Mouse (Mus musculus) brain, embryonic 18.5 days (tissue): ENCODE results near the gene Tmem181a.
"Not testable (repeated sequence)": the region's sequence is repeated elsewhere in the genome, so short reads cannot be mapped to it uniquely, and the experiment has no call there.

Experiments used
- DNase-seq: peaks from one replicate; pipeline ENCODE4 v3.0.0-alpha.2; 2012; ENCODE audit warnings: low read depth, low spot score

Tmem181a gene

DNA sequence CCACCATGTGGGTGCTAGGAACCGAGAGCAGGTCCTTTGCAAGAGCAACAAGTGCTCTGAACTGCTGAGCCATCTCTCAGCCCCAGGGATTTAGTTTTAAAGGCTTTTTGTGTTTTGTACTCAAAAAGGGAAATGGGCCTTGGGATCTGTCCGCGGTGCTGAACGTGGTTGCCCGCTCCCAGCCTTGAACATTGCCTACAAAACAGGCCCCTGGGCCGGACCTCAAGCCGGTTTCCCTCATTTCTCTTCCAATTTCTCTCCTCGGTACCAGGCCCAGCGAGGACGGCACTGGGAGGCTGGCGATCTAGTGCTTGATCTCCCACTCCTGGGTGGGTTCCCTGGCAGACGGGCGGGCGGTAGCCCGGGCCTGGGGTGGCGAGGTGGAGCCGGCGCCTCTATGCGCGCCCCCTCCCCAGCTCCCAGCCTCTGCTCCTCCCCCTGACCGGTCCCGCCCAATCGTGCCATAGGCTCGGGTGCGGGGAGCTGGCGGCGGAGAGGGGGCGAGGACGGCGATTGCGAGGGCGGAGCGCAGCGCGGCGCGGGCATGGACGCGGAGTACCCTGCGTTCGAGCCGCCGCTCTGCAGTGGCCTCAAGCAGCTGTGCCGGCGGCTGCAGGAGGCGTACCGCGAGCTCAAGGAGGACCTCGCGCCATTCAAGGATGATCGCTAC, at the start of gene Tmem181a:
Gene Tmem181a (plus strand): TSS at position 461 of the 670 bp plus-strand sequence.
- DNase-seq: not testable (repeated sequence)

DNA sequence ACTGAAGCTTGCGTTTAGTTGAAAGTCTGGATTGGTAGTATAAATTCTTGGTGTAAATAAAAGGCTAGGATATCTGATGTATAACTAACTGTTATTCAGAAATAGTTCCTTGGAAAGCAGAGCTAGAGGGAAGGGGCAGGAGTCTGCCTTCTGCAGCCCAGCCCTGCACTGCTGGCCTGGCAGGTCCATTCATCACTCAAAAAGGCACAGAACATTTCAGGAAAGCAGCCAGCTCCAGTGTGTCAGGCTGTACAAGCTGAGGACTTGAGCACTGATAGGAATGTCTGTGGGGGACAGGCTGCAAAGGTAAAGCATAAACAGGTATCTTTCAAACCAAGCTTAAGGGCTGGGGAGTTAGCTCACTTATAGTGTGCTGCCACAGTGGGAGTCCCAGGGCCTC, 44.9 kb upstream of the Tmem181a start:
- no peak for DNase-seq

DNA sequence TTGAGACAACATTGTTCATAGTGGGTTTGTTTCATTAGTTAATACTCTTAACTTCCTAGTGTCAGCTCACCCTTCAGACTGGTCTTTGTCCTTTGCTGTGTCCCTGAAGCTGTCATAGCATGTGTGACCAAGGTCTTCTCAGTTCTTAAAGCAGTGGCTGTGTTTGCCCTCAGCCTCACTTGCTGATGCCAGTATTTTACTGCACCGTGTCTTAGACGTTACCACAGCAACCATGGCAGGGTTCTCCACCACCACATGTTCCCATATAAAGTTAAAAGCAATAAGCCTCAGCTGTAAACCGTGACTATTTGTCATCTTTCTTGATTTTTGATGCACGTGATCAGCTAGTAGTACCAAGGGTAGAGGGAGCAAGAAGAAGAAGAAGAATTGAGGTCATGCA, 41.0 kb upstream of the Tmem181a start:
- DNase-seq: no peak

DNA sequence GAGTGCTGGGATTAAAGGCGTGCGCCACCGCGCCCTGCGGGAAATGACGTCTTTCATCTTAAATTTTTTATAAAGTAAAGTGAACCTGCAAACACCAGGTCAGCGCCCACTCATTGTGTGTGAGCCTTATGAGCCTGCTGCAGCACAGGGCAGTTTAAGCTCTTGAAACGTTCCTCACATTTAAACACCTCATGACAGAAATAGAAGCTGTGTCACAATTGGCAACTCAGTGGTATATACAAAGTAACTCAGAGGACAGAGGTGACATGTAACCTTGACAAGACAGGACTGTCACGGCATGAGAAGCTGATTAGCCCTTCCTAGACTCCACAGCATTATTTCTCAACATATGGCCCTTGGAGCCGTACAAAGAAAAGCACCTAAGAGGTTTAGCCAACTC, 40.1 kb upstream of the Tmem181a start:
- no peak for DNase-seq

DNA sequence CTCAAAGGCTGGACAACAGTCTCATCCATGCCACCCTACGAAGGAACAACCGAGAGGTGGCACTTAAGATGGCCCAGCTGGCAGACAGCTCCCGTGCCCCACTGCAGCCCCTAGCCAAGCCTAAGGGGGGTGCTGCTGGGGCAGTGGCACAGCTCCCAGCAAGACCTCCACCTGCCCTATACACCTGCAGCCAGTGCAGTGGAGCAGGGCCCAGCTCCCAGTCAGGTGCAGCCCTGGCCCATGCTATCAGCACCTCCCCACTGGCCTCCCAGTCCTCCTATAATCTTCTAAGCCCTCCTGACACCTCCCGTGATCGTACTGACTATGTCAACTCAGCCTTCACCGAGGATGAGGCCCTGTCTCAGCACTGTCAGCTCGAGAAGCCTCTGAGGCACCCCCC, 24.0 kb upstream of the Tmem181a start:
- DNase-seq: not testable (repeated sequence)

DNA sequence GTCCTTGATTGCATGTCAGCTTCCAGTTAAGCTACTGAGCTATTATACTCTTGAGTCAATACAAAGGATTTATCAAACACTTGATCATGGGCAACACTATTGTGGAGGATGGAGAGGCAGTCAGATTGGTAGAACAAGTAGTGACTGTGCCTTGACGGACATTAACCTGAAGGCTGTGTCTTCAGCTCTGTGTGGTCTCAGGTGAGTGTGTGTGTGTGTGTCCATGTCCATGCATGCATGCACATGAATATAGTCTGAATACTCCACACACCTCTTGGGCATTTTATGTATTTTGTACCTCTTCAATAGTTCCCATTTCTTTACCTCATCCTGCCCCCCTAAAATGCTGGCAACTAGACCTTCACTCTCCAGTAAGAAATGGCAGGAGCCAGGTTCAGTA, 5.4 kb upstream of the Tmem181a start:
- not testable (repeated sequence) for DNase-seq

DNA sequence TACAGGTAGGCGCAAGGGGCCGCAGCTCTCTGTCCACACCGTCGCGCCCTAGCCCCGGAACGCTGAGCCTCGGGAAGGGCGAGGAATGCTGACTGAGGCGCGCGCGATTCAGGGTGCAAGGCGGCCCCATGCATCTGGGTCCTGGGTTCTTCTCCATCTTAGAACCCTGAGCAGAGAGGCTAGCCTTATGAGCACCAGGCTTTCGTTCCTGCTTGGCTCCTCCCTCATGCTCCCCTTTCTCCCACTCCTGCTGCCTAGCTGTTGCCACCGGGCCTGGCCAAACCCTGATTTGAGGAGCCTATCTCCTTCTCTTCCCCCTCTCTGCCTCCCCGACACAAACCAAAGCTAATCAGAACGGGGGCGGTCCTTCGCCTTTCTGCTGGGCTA, 403 bp downstream of the Tmem181a start:
- DNase-seq: not testable (repeated sequence)

DNA sequence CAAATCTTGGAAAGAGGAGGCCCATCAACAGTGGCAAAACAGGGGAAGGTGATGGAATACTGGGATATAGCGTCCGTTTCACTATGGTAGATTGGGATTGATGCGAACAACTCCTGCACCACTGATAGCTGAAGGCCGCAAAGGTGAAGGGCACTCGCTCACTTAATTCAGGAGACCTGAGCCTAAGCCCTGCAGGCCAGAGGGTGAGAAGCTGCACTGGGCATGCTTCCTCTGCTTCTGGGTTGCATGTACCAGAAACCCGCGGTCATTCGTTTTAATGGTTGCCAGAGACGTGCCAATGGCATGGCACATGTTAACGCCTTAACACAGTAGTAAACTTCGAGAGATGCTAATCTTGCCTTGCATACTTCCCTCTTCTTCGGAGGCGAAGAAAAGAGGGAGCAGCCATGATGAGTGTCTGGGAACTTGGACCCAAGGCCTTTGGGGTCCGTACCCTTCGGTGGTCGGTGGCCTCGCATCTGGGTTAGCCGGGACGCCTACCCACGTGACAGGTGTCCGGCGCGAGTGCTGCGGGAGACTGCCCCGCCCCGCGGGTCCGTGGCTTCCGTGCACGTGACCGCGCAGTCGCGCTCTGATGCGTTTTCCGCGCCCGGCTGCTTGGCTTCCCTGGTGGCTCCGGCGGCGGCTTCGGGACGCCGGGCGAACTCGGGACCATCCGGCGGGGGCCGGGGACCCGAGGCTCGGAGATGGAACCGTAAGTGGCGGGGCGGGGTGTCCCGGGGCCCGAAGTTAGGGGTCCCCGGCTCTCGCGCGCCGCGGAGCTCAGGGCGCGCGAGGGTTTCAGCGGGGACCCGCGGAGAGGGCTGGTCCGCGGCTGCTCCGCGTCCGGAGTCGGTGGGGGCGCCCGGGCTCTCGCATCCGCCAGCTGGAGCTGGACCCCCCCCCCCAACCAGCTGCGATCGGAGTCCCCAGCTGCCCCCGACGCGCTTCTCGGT, 13.5 kb downstream of the Tmem181a start:
- DNase-seq: not testable (repeated sequence)

DNA sequence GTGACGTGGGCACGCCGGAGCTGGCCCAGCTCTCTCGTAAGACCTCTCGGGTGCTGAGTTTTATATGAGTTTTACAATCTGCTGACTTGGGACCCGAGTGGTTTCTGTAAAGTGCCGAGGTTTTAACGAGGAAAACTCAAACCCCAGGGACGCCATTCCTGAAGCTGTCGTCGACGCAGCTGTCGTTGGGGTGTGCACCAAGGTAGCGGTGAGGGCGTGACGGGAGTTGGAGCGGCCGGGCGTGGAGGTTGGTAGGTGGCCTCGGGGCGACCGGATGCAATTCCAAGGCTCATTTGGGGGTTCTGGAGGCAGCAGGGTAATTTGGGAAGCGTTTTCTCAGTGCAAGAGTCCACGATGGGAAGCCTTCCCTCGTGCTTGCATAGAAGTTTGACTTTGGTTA, 14.2 kb downstream of the Tmem181a start:
- DNase-seq: not testable (repeated sequence)

DNA sequence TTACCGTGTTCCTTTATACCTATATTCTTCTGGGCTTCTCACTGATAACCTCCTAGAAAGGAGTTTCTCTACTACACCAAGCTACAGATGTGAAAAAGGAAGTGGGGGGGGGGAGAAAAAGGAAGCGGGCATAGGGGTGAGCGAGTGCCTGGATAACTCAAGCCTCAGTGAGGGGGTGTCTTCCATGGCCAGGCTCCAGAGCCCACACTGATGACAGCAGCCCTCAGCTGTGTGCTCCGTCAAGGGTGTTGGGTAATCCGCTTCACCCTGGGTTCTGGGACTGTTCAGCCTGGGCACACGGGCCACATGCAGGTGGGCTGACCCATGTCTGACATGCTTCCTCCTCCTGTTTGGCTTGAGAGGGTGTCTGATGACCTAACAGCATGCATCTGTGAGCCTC, 15.3 kb downstream of the Tmem181a start:
- DNase-seq: not testable (repeated sequence)

DNA sequence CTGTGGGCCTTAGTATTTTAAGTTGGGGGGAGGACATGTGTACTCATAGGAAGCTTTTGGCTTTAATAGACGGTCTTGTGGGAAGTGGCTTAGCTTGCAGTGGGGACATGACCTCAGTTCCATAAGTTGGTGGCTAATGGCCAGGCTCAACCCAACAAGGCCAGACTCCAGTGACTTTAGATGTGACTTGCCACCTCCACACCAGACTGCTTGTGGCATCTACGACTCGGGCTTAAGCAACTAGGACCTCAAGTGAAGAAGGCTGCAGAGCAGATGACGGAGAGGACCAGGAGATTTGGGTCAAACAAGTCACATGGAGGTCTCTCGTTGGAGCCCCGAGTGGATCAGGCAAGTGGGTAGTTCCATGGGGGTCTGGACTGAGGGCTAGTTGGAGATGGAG, 18.0 kb downstream of the Tmem181a start:
- not testable (repeated sequence) for DNase-seq

DNA sequence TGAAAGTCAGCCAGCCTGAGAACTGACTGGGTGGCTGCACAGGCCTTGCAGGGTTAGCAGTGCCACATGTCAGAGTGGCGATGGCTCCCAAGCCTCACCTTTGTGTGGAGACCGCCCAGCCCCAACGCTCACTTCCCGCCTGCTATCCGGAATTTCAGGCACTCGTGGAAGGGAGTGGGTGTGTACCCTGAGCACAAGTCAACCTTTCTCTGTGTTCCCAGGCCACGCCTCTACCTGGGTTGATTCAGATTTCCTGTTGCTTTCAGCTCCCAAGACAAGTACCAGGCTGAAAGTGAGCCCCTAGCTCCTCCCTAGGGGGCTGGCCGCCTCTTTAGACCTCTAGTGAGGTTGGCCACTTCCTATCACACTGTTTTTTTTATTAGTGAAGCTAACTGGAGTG, 22.5 kb downstream of the Tmem181a start:
- DNase-seq: not testable (repeated sequence)

DNA sequence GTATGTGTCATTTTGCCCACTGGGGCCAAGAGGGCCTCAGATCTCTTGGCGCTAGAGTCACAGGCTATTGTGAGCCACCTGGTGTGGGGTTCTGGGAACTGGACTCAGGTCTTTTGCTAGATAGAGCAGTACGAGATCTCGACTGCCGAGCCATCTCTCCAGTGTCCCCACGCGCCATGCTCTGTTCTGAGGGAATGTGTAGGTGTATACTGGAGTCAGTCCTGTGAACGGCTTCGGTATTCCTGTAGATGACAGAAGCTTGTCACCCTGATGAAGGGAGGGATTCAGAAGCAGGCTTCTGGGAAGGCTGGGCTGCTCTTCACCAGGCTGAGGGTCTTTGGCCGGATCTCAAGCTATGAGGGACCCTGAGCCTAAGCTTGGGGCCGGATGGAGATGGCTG, 23.1 kb downstream of the Tmem181a start:
- not testable (repeated sequence) for DNase-seq

DNA sequence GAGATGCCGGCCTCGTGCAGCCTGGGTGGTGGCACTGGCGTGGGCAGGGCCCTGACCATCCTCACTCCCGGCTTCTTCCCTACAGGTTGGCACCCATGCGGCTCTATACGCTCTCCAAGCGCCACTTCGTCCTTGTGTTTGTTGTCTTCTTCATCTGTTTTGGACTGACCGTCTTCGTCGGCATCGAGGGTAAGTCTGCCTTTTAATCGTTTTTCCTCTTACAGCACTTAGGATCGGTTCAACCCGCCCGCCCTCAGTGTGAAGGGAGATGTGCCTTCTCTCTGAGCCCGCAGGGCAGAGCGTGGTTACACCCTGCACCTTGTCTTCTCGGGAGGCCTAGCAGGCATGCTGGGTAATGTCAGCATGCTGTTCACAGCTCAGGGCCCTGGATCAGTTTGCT, 23.9 kb downstream of the Tmem181a start:
- not testable (repeated sequence) for DNase-seq

DNA sequence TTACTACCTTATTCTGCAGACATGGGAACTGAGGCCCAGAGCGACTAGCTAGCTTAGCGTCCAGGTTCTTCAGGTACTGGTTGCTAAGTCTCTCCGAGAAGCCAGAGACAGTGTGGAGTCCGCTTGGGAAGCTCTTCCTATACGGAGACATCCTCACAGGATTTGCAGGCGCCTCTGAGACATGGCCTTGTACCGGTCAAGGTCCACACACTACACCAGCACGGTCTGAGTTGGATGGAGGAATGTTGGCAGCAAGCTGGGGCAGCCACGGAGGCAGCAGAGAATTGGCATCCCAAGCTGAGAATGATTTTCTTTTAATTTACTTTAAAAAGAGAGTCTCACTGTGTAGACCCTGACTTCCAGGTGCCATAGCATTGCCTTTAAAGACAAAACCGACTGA, 26.5 kb downstream of the Tmem181a start:
- DNase-seq: not testable (repeated sequence)

DNA sequence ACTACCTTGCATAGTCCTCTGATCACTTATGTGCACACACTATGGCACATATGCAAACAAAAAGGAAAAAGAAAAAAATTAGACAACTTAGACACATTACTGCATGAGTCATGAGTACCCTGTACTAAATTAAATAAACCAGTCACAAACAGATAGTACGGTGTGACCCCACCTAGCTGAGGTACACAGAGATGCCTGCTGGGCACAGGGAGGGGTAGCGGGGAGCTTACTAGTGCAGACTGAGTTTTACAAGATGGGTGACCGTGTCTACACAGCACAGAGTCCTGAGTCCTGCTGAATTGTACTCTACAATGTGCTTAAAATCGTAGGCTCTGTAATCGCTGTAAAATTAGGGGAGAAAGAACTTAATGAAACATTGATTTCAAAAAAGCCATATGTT, 29.5 kb downstream of the Tmem181a start:
- not testable (repeated sequence) for DNase-seq

DNA sequence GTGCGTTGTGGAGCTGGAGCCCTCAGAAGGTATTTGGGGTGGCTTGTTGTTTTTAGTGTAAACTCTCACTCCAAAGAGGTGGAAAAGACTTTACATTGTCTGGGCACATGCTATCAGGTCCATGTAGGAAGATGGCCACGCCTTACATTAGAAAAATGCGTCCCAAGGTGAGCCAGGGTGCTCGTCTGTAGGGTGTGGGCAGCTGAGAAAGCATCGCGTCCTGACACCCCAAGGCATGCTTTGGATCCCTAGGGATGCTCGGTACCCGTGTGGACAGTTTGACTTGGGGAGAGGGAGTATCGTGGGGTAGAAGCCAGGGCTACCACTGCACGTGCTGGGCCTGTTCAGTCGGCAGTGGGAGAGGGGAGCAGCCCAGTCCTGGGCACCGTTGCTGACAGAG, 32.4 kb downstream of the Tmem181a start:
- DNase-seq: not testable (repeated sequence)

DNA sequence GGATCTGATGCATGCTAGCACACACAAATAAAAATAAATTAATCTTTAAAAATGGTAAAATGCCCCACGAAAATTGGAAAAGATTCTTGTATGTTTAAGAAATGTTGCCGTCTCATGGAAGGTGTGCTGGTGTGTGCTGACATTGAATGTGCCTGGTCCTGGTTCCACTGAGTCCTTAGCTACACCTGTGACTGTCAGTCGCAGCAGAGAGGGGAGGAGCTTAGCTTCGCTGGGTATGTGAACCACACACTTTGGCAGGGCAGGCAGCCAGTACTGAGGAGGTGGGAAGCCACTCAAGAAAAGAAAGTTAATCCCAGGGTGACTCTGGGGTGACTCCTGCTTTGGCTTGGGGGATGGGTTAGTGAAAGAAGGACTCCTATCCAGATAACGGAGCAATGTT, 37.2 kb downstream of the Tmem181a start:
- not testable (repeated sequence) for DNase-seq

DNA sequence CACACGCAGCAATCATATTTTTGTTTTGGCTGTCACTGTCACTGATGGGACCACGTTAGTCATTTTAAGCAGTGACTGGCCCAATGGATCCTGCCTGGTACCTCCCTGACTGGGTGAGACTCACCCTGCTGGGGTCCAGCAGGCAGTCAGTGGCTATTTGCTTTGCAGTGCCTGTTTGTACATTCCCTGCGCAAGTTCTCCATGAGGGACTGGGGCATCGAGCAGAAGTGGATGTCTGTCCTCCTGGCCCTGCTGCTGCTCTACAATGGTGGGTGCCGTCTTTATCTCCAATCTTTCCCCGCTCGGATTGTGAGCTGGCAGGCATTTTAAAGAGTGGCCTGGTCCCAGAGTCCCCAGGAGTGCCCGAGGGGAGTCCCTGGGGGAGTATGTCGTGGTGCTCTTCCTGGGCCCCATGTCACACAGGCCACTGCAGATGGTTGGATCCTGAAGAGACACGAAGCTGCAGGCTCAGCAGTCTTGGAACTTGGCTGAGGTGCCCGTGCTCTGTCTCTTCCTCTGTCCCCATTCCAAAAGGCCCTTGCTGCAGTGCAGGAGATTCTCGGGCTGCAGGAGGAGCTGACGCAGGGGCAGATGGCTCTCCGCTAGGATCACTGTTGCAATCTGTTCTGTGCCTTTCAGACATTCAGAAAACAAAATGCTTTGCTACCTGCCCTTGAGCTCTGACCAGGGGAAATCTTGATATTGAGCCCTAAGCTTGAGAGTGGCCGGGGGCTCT, 40.6 kb downstream of the Tmem181a start:
- not testable (repeated sequence) for DNase-seq

DNA sequence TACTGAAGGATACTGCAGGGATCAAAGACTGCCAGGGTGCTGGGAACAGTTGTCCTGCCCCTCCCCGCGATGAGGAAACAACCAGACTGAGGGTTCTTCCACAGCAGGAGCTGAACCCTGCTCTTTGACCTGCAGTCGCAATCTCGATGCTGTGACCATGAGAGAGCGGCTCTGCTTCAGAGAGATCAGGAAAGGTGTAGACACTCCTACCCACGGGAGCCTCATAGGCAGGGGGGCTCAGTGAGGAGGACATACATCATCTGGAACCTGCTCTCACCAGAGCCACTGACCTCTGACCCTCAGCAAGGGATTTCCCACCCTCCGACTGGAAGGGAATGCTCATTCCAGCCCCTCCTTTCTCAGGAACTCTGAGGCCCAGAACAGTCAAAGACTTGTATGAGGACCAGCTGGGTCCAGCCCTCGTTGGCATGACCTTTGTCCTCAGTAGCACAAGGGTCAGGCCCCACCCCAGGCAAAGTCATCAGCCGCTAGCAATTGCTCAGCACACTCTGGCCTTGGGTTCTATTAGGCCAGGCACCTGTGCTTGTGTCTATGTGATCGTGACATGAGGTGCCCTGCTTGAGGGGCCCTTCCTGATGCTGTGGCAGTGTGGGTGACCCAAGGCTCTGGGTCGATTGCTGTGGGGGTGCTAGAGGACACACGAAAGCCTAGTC, 43.7 kb downstream of the Tmem181a start:
- not testable (repeated sequence) for DNase-seq

DNA sequence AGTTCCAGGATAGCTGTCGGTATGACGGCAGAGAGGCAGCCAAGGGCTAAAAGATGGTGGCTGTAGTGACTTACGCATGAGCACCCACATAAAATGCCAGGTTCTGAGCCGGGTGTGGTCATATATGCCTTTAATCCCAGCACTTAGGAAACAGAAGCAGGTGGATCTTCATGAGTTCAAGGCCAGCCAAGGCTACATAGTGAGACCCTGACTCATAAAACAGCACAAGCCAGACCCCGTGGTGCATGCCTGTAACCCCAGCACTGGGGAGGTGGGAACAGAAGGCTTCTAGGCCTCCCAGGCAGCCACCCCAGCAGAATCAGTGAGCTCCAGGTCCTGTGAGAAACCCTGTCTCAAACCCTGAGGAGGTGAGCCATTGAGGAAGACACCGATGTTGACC, 48.2 kb downstream of the Tmem181a start:
- not testable (repeated sequence) for DNase-seq
